In the genomic region with DNA sequence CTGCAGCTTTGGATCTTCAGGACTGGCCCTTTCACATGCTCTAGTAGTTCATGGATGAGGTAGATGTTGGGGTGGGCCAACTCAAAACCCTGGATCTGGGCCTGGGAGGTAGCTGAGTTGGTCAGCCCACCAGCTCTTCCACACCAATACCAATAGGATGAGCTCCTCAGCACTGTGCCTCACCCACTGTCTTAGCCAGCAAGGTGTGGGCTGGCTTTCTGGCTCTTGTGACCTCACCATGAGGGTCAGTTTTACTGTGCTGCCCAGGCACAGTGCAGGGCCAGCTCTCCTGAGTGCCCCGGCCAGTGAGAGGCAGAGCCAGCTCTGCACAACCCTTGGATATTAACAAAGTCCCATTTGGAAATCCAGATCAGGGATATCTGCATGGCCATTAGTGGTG, we compare ENCODE assay signal across 40 mouse cellular contexts. TPM values are rescaled to one million over a fixed set of nuclear protein-coding genes. Genes with fewer than 3 reads are reported as not detected.
"Had no signal": no experiment of that assay in that cellular context is flagged by ENCODE, and none has a peak within 500 bp of the region (broad histone marks: within the 10 kb centered on the region; RNA-seq: fewer than 3 reads in every experiment).

No protein-coding gene starts in this region.

- H3K27ac ChIP-seq: heart, embryonic 13.5 days; heart, embryonic 15.5 days; hindbrain, embryonic 13.5 days; hindbrain, embryonic 15.5 days; hindbrain, postnatal 0 days; limb, embryonic 13.5 days; limb, embryonic 15.5 days; liver, embryonic 12.5 days had no signal

- H3K27me3 ChIP-seq: heart, embryonic 13.5 days; hindbrain, embryonic 13.5 days; hindbrain, embryonic 15.5 days; limb, embryonic 13.5 days; limb, embryonic 15.5 days had no signal

- H3K36me3 ChIP-seq: heart, embryonic 13.5 days; heart, embryonic 15.5 days; hindbrain, embryonic 13.5 days; hindbrain, embryonic 15.5 days; limb, embryonic 13.5 days; limb, embryonic 15.5 days; liver, embryonic 12.5 days had no signal

- H3K9ac ChIP-seq: heart, embryonic 13.5 days; heart, embryonic 15.5 days; hindbrain, embryonic 13.5 days; hindbrain, embryonic 15.5 days; limb, embryonic 13.5 days; limb, embryonic 15.5 days; liver, embryonic 12.5 days had no signal

- H3K4me3 ChIP-seq: heart, embryonic 13.5 days; heart, embryonic 15.5 days; hindbrain, embryonic 13.5 days; hindbrain, embryonic 15.5 days; limb, embryonic 13.5 days; limb, embryonic 15.5 days; liver, embryonic 12.5 days had no signal

- ATAC-seq: hindbrain, postnatal 0 days; intestine, postnatal 0 days; liver, embryonic 12.5 days had no signal

- H3K4me1 ChIP-seq: hindbrain, embryonic 13.5 days; hindbrain, embryonic 15.5 days; limb, embryonic 13.5 days; limb, embryonic 15.5 days had no signal

- H3K9me3 ChIP-seq: heart, embryonic 13.5 days; heart, embryonic 15.5 days; hindbrain, embryonic 13.5 days; hindbrain, embryonic 15.5 days; limb, embryonic 15.5 days; liver, embryonic 12.5 days had no signal

- H3K4me2 ChIP-seq: heart, embryonic 11.5 days; heart, embryonic 13.5 days; heart, embryonic 15.5 days; hindbrain, embryonic 13.5 days; hindbrain, embryonic 15.5 days; limb, embryonic 13.5 days; limb, embryonic 15.5 days; liver, embryonic 12.5 days had no signal

- DNase-seq: gastrocnemius, postnatal 14 days; gastrocnemius, postnatal 36 days; heart, adult 18-20 months; heart, postnatal 14 days; heart, postnatal 36 days; kidney, adult 18-20 months; kidney, adult 8-10 months; kidney, postnatal 10 days; kidney, postnatal 36 days; layer of hippocampus, adult 9-11 months; layer of hippocampus, postnatal 36 days; left cerebral cortex, postnatal 4 days had no signal

RNA-seq across cellular contexts. Expression of gene Gm10643, which starts 7.1 kb away (rescaled TPM):
- polyA plus RNA-seq: liver, adult 2 months had no signal

RNA-seq across cellular contexts. Expression of gene Rln3, which starts 13.0 kb away (rescaled TPM):
- total RNA-seq: gastrocnemius, adult 18-20 months; gastrocnemius, adult 8-10 months; gastrocnemius, postnatal 14 days; gastrocnemius, postnatal 36 days; heart, adult 18-20 months; heart, postnatal 14 days; heart, postnatal 36 days; hematopoietic stem cell, adult 5-6 weeks; layer of hippocampus, adult 18-20 months; layer of hippocampus, adult 8-10 months; layer of hippocampus, postnatal 14 days; layer of hippocampus, postnatal 36 days; left cerebral cortex, adult 18-20 months; left cerebral cortex, adult 8-10 months; left cerebral cortex, postnatal 10 days; left cerebral cortex, postnatal 25 days; left cerebral cortex, postnatal 4 days; liver, adult 2 months had no signal
- polyA plus RNA-seq: gonadal fat pad, adult 2 months; heart, embryonic 11.5 days; heart, embryonic 13.5 days; heart, embryonic 15.5 days; heart, postnatal 0 days; hindbrain, embryonic 13.5 days; intestine, postnatal 0 days; kidney, embryonic 14.5 days; kidney, embryonic 16.5 days; limb, embryonic 11.5 days; limb, embryonic 13.5 days; limb, embryonic 15.5 days; liver, adult 2 months; liver, embryonic 12.5 days had no signal

RNA-seq across cellular contexts. Expression of gene Il27ra, which starts 15.4 kb away (rescaled TPM):
- polyA plus RNA-seq: hindbrain, embryonic 11.5 days had no signal

RNA-seq across cellular contexts. Expression of gene Palm3, which starts 36.6 kb away (rescaled TPM):
- total RNA-seq: hematopoietic stem cell, adult 5-6 weeks; liver, adult 2 months had no signal
- polyA plus RNA-seq: large intestine, adult 2 months; liver, adult 2 months had no signal
